Mouse (Mus musculus) embryo, embryonic 10 days (tissue): ENCODE data around the gene Hpse2.

Experiments used
- DNase-seq: peaks from one replicate; pipeline ENCODE4 v3.0.0-alpha.2; 2015; ENCODE audit warnings: low spot score

Gene Hpse2

DNA sequence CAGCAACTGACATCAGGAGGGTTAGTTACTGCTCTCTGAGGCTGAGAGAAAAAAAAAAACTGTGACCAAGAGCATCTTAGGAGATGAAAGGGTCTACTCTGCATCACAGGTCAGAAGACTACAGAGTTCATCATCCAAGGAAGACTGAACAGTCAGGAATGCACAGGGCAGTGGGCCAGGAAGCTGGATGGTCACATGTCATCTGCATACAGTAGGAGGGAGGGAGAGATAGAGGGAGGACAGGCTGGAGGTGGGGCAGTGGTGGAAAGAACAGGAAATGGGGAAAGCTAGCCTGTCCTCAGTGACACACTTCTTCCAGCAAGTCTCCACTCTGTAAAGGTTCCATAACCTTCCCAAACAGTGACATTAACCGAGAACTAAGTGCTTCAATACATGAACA, 423.0 kb downstream of the Hpse2 start:
- DNase-seq: no peak

DNA sequence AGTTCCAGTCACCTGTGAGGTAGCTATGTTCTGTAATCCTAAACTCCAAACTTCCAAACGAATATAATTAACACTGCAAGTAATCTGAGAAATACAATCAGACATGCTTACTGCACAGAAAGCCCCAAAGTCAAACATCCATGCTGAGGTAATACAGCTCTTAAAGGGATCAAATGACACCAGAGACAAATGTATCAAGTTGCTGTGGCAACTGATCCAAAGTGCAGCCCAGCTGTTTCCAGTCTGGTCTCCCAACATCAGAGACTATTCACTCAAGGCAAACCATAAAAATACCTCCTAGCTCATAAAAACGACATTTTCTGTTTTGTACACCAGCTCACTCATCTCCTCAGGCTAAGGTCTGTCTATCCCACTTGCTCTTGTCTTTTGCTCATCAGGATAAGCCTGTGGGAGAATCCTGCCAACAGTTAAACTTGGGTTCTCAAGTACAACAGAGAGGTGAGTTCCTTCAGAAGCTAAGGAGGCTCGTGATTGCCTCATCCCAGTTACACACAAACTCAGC, 440.0 kb downstream of the Hpse2 start:
- peak; percentile 57 for DNase-seq

DNA sequence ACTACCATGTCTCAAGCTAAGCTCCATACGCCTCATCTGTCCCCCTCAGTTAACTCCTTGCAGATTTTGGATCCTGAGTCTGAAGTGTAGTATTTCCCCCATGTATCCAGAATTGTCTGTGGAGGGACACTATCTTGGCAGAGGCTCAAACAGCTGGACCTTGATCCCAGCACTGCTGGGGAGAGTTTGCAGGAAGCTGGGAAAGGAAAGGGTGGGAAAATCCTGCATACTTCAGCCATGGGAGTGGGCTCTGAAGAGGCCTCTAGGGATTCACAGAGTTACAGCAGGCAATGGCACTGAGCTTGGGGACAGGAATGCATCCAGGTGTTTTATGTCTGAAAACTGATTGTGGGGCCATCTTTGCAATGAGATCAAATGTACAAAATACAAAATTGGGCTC, 450.6 kb downstream of the Hpse2 start:
- DNase-seq: no peak

DNA sequence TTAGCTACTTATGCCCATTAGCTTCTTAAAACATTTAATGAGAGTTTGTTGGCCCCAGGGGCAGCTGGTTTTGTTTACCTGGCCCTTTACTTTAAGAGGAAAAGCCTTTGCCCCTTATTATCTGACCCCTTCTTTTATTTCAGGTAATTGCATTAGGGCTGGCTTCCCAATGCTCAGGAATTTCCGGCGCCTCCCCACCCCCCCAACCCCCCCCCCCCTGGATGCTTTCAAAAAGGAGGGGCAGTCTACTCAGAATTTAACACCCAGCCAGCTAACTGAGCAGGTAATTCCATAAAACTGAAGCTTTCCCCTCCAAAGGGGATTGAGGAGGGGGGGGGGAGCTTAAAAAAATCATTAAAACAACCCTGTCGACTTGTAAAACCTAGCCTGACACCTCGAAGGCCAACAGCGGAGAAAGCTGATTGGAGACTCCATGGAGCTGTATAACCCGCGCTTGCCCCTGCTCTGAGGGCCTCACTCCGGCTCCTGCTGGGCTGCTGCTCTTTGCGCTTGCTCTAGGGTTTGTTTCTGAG, 451.4 kb downstream of the Hpse2 start:
- peak; percentile 80 for DNase-seq

DNA sequence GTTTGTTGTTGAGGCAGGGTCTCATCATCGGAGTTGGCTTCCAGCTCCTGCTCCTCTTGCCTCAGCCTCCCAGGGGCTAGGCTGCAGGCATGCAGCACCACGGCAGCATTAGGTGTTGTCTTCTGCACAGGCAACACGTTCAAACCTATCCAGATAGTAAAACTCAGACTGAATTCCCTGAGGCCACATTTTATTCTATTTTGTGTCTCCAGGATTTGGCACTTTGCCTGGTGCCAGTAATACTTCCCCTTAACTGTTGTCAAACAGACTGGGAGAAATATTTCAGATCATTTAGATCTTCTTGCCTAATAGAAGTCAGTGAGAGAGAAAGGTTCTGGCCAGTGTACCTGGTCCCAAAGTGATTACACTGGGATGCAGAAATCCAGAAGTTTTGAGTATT, 458.5 kb downstream of the Hpse2 start:
- no peak for DNase-seq

DNA sequence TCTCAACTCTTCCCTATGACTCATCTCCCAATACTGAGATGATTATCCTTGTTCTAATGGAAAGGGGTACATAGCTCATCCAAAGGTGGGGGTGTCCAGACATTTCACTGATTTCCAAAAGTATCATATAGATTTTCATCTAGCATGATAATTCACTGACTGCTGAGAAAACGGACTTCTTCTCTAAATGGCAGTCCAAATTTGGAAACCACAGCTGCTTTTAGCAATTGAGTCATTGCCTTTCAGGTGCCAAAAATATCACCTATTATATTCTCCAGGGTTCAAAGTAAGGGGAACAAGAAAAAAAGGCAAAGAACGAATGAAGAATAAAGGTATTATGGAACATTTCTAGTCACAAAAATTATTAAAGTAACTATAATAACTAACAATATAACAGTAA, 459.9 kb downstream of the Hpse2 start:
- DNase-seq: no peak

DNA sequence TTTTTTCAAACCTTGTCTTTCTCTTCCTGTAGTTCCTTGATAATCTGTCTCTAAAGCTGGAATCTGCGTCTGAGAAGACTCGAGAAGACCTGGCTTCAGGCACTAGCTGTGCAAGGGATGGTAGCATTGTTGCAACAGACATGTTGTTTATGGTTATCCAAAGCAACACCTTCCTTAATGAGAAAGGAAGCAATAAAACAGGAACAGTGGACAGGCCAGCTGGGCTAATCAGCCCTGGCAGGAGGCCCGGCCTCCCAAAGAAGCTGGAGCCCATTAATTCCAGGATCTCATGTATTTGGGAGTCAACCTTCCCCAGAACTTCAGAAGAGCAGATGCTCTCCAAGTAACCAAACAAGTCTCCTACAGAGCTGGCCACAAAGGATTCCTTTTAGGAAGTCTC, 465.5 kb downstream of the Hpse2 start:
- no peak for DNase-seq

DNA sequence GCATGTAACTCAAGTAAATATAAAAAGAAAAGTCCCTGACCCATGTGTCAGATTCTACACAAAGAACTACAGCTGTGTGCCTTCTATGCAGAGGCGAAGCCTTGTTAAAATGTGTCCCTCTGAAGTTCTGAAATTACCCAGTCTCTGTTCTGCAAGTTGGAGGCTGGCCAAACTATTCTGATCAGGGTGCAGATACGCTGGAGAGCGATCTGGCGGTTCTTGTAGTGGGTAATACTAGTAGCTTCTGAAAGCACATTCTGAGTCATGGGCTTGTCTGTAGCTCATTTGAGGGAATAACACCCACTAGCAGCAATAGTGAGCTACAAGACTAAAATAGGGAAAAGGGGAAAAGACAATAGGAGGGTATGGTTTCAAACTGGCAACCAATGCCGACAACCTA, 474.5 kb downstream of the Hpse2 start:
- DNase-seq: no peak

DNA sequence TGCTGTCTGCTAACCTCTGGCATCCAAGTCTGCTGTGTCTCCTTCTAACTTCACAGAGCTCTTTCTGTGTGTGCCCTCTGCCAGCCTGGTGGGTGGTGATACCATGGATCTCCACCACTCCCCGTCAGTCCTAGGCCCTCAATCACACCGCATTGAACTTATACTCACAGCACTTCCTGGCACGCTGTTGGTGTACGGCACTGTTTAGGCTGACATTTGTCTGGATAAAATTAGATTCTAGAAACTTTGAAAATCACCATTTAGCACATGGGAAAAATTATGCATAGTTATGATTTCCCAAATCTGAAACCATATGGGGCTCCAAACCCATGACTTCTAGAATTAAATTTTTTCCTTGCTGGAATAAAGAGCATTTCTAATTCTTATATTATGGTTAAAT, 478.4 kb downstream of the Hpse2 start:
- no peak for DNase-seq

DNA sequence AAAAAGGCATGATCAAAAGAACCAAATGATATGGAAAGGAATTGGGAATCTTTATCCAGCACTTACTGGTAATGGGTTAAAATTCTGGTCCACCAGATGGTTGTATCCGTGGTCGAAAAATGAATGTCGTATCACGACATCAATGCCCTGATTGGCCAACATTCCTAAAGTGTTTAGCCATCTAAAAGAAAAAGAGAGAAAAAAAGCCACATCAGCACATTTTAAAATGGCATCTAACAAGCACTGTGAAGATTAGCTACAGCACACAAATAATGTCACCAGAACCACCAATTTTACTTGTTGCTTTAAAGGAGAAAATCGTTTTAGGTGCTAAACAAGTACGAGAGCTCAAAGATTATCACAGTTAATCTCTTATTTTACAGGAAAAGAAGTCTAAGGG, 479.6 kb downstream of the Hpse2 start:
- no peak for DNase-seq

DNA sequence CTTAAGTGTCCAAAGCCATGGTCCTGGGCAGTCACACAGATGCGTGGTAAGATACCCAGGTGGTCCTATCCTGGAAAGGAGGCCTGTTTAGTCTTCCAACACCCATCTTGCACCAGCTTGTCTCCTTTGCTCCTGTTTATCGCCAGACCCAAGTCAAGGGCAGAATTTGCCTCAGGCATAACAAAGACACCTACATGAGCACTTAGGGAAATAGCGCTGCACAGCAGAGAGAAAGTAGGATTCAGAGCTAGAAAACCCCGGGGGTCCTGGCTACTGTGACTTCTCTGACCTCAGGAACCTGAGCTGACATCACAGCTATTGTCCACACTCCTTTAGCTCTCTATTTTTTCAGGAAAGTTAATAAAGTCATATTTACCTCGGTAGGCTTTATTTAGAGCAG, 481.8 kb downstream of the Hpse2 start:
- DNase-seq: no peak

DNA sequence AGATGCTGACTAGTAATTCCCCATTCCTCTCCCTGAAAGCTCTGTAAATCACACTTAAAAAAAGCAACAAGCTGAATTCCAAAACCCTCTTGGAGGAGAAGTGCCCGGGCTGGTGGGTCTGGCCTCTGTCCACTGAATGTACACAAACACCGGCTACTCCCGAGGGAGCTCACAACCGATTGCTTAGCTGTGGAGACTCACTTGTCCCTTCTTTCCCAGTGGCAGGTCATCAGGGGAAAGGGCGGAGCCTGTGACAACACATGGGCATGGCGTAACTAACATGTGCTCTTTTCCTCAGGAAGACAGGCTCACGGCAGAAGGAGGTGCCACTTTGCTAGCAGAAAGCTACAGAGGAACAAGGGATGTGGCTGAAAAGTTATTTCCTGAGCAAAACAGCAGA, 483.4 kb downstream of the Hpse2 start:
- peak; percentile 47 for DNase-seq

DNA sequence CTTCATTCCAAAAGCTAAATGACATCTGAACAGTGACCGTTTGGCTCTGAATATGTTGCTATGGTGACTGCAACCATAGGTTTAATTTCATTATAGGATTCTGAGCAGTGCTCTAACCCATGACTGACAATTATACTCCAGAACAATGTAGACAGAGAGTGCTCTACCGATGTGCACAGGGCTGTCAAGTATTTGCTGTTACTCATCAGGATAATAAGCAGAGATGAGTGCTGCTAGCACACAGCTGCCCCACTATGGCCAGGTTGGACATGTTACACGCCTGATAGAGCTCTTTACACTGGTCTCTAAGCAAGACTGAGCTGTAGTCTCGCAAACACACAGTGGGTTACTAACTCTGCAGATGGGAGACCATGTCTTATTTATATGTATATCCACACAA, 483.9 kb downstream of the Hpse2 start:
- DNase-seq: no peak

DNA sequence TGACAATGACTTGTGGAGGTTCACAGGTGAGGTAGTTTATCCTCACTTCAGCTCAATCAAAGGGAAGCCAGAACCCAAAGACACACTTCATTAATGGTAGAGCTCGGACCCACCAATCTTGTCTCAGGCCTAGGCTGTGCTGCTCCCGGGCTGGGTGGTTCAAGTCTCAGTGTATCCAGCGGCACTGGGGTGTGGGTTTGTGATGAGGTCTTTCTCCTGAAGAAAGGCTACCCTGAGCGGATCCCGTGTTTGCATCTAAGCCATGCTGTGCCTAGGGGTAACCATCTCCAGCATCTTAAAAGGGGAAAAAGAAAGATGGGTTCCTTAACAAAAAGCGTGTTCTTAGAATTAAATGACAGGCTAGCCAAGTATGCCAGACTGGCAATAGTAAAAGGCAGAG, 484.3 kb downstream of the Hpse2 start:
- DNase-seq: no peak

DNA sequence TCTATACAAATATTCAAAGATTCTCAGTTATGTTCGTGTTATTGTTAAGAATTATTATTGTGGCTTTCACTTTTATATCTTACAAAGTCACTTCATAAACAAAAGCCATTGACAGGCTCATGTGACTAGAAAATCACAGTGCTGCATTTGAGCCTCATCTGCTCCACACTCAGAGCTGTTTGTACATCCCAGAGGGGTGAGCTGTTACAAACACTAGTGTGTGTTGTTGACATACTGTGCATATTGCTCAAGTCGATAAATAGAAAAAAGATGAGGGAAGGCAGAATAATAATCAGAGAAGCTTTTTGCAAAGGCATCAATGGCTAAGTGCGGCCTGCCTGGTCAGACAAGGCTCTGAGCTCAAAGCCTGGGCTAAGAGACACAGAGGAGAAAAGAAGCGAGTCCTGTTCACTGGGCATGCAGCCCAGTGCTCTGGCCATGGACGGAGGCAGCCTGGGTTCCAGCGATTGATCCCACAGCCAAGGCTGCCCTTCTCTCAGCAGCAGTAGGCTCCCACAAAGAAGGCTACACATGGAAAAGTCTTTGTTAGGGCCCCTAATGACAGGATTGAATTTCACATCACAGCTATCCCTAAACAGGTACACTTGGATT, 485.6 kb downstream of the Hpse2 start:
- DNase-seq: no peak

DNA sequence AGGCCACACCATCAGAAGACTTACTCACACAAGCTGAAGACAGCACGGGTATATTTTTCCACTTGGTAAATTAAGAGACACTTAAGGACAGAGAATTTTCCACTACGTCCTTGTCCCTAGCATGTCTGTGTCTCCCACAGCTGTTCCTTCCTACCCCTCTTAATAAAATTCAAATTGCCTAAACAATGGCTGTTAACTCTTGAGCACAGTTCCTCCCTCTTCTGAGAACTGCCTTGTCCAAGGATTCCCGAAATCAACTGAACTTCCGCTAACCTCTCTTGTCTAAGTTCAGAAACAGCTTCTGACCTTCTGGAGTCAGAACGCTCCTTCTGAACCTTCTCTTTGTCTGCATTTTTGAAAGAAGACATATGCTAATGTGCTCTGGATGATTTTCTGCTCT, 496.6 kb downstream of the Hpse2 start:
- no peak for DNase-seq

DNA sequence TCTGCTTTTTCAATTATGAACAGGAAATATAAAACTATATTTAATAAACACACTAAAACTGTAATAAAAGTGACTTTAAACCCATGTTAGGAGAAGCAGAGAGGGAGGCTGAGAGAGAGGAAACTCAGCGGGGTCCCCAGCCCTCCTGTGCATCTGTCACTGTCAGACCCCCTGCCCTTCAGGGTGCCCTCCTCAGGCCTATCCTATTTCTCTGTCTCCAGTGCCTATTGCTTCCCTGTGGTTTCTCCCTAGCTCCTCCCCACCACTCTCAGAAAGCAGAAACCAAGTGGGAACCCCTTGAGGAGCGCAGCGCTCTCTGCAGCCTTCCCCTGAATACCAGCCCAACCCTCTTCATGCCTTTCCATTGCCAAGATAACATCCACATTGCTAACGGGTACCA, 510.5 kb downstream of the Hpse2 start:
- DNase-seq: no peak

DNA sequence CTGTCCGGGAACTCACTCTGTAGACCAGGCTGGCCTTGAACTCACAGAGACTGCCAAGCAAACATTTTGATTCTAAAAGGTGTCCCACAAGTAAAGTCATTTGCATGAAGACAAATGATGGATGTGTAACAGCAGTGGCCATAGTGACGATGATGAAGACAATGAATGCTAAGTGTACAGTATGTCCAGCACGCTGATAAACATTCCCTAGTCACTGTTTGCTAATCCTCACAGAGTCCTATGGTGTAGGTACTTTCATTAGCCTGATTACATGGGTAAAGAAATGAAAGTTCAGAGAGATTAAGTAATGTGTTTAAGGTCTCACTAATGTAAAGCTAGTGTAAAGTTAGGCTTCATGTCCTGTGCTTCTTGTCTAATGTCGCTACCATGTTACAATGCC, 511.6 kb downstream of the Hpse2 start:
- DNase-seq: no peak

DNA sequence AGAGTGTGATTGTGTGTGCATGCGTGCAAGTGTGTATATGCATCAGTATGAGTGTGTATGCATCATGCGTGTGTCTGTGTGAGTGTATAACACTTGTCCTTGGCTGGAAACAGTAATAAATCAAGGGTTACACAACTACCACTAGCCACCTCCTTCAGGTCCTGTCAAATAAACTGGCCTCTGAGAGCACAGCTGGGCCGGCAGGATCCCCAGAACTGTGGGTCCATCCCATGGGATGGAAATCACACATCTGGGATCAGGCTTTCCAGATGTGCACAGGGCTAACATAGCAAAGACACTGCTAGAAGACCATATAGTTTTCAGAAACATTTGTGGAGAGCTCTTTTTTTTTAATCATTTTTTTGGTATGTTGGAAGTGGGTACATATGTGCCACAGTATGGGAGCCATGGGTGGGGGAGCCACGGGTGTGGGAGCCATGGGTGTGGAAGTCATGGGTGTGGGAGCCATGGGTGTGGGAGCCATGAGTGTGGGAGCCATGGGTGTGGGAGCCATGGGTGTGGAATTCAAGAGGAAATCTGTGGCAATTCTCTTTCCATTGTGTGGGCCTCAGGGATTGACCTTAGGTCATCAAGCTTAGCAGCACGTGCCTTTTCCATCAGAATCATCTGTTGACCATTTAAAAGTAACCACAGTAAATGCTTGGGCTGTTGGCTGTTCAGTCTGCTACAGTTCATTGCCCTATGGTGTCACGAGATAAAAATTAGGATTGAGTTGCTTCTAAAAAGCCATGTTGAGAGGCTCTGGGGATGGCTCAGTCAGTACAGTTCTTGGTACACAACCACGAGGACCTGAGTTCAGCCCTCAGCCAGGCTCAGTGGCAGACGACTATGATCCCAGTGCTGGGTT, 518.3 kb downstream of the Hpse2 start:
- no peak for DNase-seq

DNA sequence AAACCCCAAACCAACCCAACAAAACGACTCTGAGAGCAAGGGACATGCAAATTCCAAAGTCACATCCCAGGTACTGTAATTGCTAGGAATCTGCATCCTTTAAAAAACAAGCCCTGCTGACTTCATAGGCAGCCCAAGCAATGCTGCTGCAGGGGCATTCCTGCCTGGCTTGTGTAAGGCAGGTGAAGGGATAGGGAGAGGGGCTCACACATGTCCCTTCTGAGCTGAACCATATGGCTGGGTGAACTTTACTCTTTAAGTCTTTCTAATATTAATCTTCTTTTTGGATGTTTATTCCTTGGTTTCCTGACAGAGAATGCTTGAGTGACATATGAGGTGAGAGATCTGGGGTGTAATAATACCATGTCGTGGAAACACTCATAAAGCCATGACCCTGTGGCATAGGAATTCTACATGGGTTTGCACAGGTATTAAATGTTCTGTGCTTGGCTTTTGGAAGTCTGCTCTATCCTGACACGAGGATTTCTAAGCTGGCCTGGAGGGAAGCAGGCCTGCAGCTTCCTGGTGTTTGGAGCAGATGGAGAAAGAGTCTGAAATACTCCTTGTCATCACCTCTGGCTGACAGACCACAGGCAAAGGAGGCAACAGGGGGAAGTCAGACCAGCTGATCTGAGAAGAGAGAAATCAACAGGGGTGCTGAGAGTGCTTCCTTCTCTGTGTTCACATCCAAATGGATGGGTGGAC, 519.0 kb downstream of the Hpse2 start:
- DNase-seq: no peak

DNA sequence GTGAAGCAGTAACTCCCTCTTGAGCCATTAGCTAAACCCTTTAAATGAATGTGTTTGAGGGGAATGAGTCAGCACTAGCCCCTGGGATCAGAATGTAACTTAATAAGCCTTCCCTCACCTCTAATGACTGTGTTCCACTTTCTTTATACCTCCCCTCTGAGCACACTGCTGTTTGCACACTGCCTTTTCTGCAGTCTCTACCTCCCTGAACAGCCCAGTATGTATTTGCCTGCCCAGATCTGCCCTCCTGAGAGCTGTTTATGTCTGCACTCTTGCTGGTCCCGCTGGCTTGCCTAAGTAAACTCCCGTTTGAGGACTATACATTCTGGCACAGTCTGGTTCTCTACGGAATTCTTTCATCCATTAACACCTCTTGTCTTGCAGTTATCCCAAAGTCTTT, 525.1 kb downstream of the Hpse2 start:
- DNase-seq: no peak

DNA sequence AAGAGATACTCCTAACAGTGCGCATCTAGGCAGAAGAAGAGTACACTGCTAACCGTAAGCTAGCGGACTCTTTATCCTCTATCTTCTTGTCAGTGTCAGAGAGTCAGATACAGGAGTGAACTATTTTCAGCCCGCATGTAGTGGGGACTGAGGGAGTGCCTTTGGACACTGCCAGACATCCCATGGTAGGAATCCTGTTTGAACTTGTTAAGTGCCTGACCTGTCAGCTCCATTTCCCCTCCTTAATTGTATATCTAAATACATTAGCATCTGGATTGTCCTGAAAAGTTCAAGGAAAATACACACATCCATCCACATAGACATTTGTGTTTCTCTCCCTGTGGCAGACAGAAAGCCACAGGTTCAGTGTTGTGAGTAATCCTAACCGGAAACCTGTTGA, 531.1 kb downstream of the Hpse2 start:
- DNase-seq: no peak

DNA sequence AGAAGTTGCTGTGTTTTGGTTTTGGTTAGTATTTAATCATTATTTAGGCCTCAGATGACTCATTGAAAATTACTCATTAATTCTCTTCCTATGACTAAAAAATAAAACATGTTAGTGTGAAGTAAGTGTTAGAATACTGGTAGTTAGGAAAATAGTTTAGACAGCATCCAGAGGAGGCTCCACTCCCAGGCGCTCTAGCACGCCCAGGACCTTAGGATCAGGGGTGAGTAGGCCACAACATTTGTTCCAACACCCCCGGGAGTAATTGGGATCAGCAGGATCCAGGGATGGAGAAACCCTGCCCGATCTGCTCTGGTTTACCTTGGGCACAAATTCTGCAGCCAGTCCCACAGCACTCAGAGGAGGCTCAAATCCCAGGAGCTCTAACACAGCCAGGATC, 532.5 kb downstream of the Hpse2 start:
- no peak for DNase-seq
